Mouse (Mus musculus) stomach, postnatal 0 days (tissue): ENCODE measurements at regions not wholly inside any gene's neighbourhood (a gene's known extent, or its start where the extent isn't known, plus 50 kb on each side); places are given as distances from the start of the nearest gene placed in this dataset.
A peak's percentile ranks its signal among the peaks of the same experiment; 100 is the strongest.

Experiments
- ATAC-seq: fragments of 200-750 bp; cut with Nextera tagmentation; 2 replicates; pipeline ENCODE4 v1.8.0; 2017; ENCODE audit not compliant: low FRiP score, low TSS enrichment
- DNase-seq: peaks from one replicate; pipeline ENCODE4 v3.0.0-alpha.2; 2016; ENCODE audit warnings: low spot score
- H3K27ac ChIP-seq: fragments of 300-500 bp; sonication (generic); replicated peaks from 2 replicates; pipeline ENCODE4 v1.5.1; 2014; ENCODE audit warnings: mild to moderate bottlenecking, control low read depth
- H3K27me3 ChIP-seq: fragments of 300-500 bp; sonication (generic); 2 replicates; pipeline ENCODE4 v1.6.1; 2014; ENCODE audit warnings: low read length; ENCODE audit not compliant: control insufficient read depth, insufficient read depth
- H3K36me3 ChIP-seq: fragments of 300-500 bp; sonication (generic); 2 replicates; pipeline ENCODE4 v1.6.1; 2014; ENCODE audit warnings: low read length, mixed read lengths; ENCODE audit not compliant: control insufficient read depth, insufficient read depth
- H3K4me1 ChIP-seq: fragments of 300-500 bp; sonication (generic); replicated peaks from 2 replicates; pipeline ENCODE4 v1.6.1; 2014; ENCODE audit warnings: antibody characterized with exemption; ENCODE audit not compliant: control insufficient read depth, insufficient read depth
- H3K4me2 ChIP-seq: fragments of 300-500 bp; sonication (generic); replicated peaks from 2 replicates; pipeline ENCODE4 v1.6.1; 2014; ENCODE audit warnings: low read depth, mild to moderate bottlenecking, control low read depth, moderate library complexity
- H3K4me3 ChIP-seq: fragments of 300-500 bp; sonication (generic); 2 replicates; pipeline ENCODE4 v1.5.1; 2014; ENCODE audit warnings: low read depth, low read length, control low read depth
- H3K9ac ChIP-seq: fragments of 300-500 bp; sonication (generic); 2 replicates; pipeline ENCODE4 v1.6.1; 2014; ENCODE audit warnings: mild to moderate bottlenecking, low read length, control low read depth, mixed read lengths
- H3K9me3 ChIP-seq: fragments of 300-500 bp; sonication (generic); 2 replicates; pipeline ENCODE4 v1.6.1; 2016; ENCODE audit warnings: low read length; ENCODE audit not compliant: control insufficient read depth
- CTCF ChIP-seq: IDR thresholded peaks from 2 replicates; pipeline ENCODE4 v1.5.1; 2016; ENCODE audit warnings: antibody characterized with exemption, low read depth, mild to moderate bottlenecking, moderate library complexity
- EP300 ChIP-seq: optimal IDR thresholded peaks from 2 replicates; pipeline ENCODE3; 2016; ENCODE audit warnings: antibody characterized with exemption
- WGBS: fragments of 180-500 bp; shearing (Covaris S2); extraction: QIAGEN DNeasy Blood & Tissue Kit; methylation state at CpG from one replicate; pipeline ENCODE4 v1.1.7; 2014; 5-methylcytosine and 5-hydroxymethylcytosine counted together

- Histone ChIP-seq H3K4me1 (no peaks in the 10 kb centered on the region), H3K9ac (no peak overlapping the region), H3K4me3 (no peak overlapping the region), H3K27me3 (no peaks in the 10 kb centered on the region), H3K4me2 (no peak overlapping the region), H3K9me3 (no peaks in the 10 kb centered on the region), H3K36me3 (no peaks in the 10 kb centered on the region), H3K27ac (no peak overlapping the region)
- DNase-seq (no peak), ATAC-seq (no peak)
- no peak for TF ChIP-seq CTCF
- no peak for TF ChIP-seq EP300
- 29% methylated on average over 2 of the region's 2 CpGs for WGBS
These were observed 470.0 kb upstream of the Tecrl start for GRCm38 (mm10) chr5:83824838-83825466.

GRCm38 (mm10) chr5:83811309-83811708 is 456.3 kb upstream of the Tecrl start:
- Histone ChIP-seq H3K9me3 (no peaks in the 10 kb centered on the region), H3K36me3 (no peaks in the 10 kb centered on the region), H3K4me2 (no peak overlapping the region), H3K27me3 (no peaks in the 10 kb centered on the region), H3K4me3 (no peak overlapping the region), H3K9ac (no peak overlapping the region), H3K4me1 (no peaks in the 10 kb centered on the region), H3K27ac (no peak overlapping the region)
- 78% methylated on average over 2 of the region's 2 CpGs for WGBS
- ATAC-seq (no peak), DNase-seq (no peak)
- TF ChIP-seq CTCF = no peak
- no peak for TF ChIP-seq EP300

- DNase-seq (no peak), ATAC-seq (no peak)
- Histone ChIP-seq H3K4me1 (no peaks in the 10 kb centered on the region), H3K9me3 (no peaks in the 10 kb centered on the region), H3K4me3 (no peak overlapping the region), H3K4me2 (no peak overlapping the region), H3K27me3 (no peaks in the 10 kb centered on the region), H3K36me3 (no peaks in the 10 kb centered on the region), H3K9ac (no peak overlapping the region), H3K27ac (no peak overlapping the region)
- no peak for TF ChIP-seq CTCF
- no peak for TF ChIP-seq EP300
- 61% methylated on average over 3 of the region's 3 CpGs for WGBS
These were observed 445.0 kb upstream of the Tecrl start for GRCm38 (mm10) chr5:83800028-83800427.

GRCm38 (mm10) chr5:83780419-83780818 is 425.4 kb upstream of the Tecrl start:
- DNase-seq = no peak
- H3K4me1 ChIP-seq = no peaks in the 10 kb centered on the region
- TF ChIP-seq EP300 (no peak), CTCF (peak; percentile 18; the same call in 1 of the 2 replicates)

GRCm38 (mm10) chr5:83778310-83778972 is 423.4 kb upstream of the Tecrl start:
- ATAC-seq (no peak), DNase-seq (no peak)
- Histone ChIP-seq H3K9ac (no peak overlapping the region), H3K4me1 (no peaks in the 10 kb centered on the region), H3K27me3 (no peaks in the 10 kb centered on the region), H3K4me3 (no peak overlapping the region), H3K36me3 (no peaks in the 10 kb centered on the region), H3K27ac (no peak overlapping the region), H3K9me3 (no peaks in the 10 kb centered on the region), H3K4me2 (no peak overlapping the region)
- TF ChIP-seq EP300 (no peak), CTCF (peak; percentile 69)
- WGBS = 29% methylated on average over 3 of the region's 3 CpGs

More at GRCm38 (mm10) chr5:83780419-83780818, 425.4 kb upstream of the Tecrl start:
- no peak overlapping the region for H3K4me2 ChIP-seq
- no peak for ATAC-seq
- no peak overlapping the region for H3K9ac ChIP-seq
- H3K27ac ChIP-seq = no peak overlapping the region
- no peaks in the 10 kb centered on the region for H3K9me3 ChIP-seq
- H3K36me3 ChIP-seq = no peaks in the 10 kb centered on the region
- 41% methylated on average over 1 of the region's 1 CpGs for WGBS
- no peaks in the 10 kb centered on the region for H3K27me3 ChIP-seq
- H3K4me3 ChIP-seq = no peak overlapping the region

- no peak overlapping the region for H3K4me3 ChIP-seq
- H3K9ac ChIP-seq = no peak overlapping the region
- no peaks in the 10 kb centered on the region for H3K4me1 ChIP-seq
- no peaks in the 10 kb centered on the region for H3K27me3 ChIP-seq
- WGBS = 65% methylated on average over 3 of the region's 3 CpGs
- TF ChIP-seq EP300 (no peak), CTCF (no peak)
- no peaks in the 10 kb centered on the region for H3K9me3 ChIP-seq
- no peaks in the 10 kb centered on the region for H3K36me3 ChIP-seq
- H3K4me2 ChIP-seq = no peak overlapping the region
- ATAC-seq (no peak), DNase-seq (no peak)
- no peak overlapping the region for H3K27ac ChIP-seq
These were observed 386.9 kb upstream of the Tecrl start for GRCm38 (mm10) chr5:83741913-83742312.
